In the genomic region with DNA sequence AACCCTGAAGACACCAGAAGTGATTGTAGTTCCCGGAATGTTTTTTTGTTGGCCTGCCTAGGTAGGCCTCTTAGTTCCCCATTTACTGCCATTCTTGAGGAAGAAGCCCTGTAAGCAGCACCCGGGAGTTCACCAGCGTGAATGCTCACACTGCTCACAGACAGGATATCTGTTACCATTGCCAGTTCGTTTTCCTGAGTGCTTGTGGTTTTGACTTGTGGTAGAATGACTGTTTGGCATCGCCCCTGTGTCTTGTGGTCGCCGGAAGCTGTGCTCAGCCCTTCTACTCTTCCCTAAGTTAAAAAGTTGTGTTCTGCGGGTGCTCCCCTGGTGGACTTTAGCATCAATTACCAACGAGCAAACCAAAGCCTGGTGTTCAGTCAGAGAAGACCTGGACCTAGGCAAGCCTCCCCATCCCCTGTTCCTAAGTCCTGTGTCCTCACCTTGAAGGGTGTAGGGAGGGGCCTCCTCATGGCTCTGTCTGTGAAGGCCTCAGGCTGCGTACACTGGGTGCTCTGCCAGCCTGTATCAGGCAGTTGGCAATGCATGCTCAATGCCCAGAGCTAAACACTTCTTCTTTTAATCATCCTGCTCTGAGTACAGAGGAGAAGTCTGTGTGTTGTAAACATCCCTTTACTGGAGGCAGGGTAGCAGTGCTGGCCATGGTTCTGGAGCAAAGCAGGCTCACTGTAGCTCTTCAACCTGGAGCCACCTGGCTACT, we compare ENCODE assay signal across 9 mouse cellular contexts. TPM values are rescaled to one million over a fixed set of nuclear protein-coding genes. Genes with fewer than 3 reads are reported as not detected.
DNase-seq lines count a peak whose midpoint lies in the region; ATAC-seq lines count a peak whose summit lies in the region.
"Had no signal": no experiment of that assay in that cellular context is flagged by ENCODE, and none has a peak within 500 bp of the region (broad histone marks: within the 10 kb centered on the region; RNA-seq: fewer than 3 reads in every experiment).

No protein-coding gene starts in this region.

- no peak overlapping the region for H3K4me3 ChIP-seq in midbrain, embryonic 10.5 days
- H3K4me3 ChIP-seq: stomach, embryonic 15.5 days had no signal

- ATAC-seq in CD4-positive, CD25-positive, alpha-beta regulatory T cell, adult 4 months: peak; percentile 76

- no peak overlapping the region for H3K27ac ChIP-seq in midbrain, embryonic 10.5 days (replicated peaks)
- H3K27ac ChIP-seq: stomach, embryonic 15.5 days had no signal

- H3K9me3 ChIP-seq in midbrain, embryonic 10.5 days (replicated peaks): no peaks in the 10 kb centered on the region
- H3K9me3 ChIP-seq: stomach, embryonic 15.5 days had no signal

- peaks cover 26% of the 10 kb centered on the region for H3K4me1 ChIP-seq in midbrain, embryonic 10.5 days

- H3K36me3 ChIP-seq in midbrain, embryonic 10.5 days: no peaks in the 10 kb centered on the region
- H3K36me3 ChIP-seq: stomach, embryonic 15.5 days had no signal

- DNase-seq in heart, adult 11 months: peak; percentile 96
- no peak for DNase-seq in heart, postnatal 4 days
- DNase-seq in kidney, postnatal 14 days: peak; percentile 49
- peak; percentile 87 for DNase-seq in naive thymus-derived CD4-positive, alpha-beta T cell, adult 2 months (ENCODE audit: low read depth)
- no peak for DNase-seq in frontal cortex, postnatal 14 days (ENCODE audit: low spot score in 2 of 2)
- no peak for DNase-seq in midbrain, embryonic 10.5 days (ENCODE audit: low spot score)
- DNase-seq in heart, postnatal 25 days (ENCODE audit: low spot score): no peak

- H3K27me3 ChIP-seq in midbrain, embryonic 10.5 days (ENCODE audit: low read depth, poor library complexity, severe bottlenecking): peaks cover 39% of the 10 kb centered on the region

- 78% methylated on average over 10 of the region's 10 CpGs for WGBS in midbrain, embryonic 10.5 days

- intact Hi-C loops in heart, postnatal 25 days (cut with DNase I): no loop called here

RNA-seq across cellular contexts. Expression of gene Il17ra, which starts 3.7 kb away (rescaled TPM):
- 1 to 10 TPM; 3.1 to 5.1 TPM for total RNA-seq in heart, postnatal 4 days (2021)
- polyA plus RNA-seq in CD4-positive, CD25-positive, alpha-beta regulatory T cell, adult 4 months (2017; shearing (Covaris generic)): 10 to 100 TPM; 18.8 to 20.3 TPM
- 4.8 and 5.1 TPM in 2 replicates for polyA plus RNA-seq in midbrain, embryonic 10.5 days (2016; fragmentation: Nextera tagmentation; extraction: Ambion mirVana)
- 1 to 10 TPM; 2.4 to 3.0 TPM for total RNA-seq in heart, postnatal 25 days (2021)

RNA-seq across cellular contexts. Expression of gene Tmem121b, which starts 26.8 kb away (rescaled TPM):
- under 1 TPM; 0.05 to 0.07 TPM for total RNA-seq in heart, postnatal 4 days (2021)
- under 1 TPM; 0.61 to 0.63 TPM for polyA plus RNA-seq in CD4-positive, CD25-positive, alpha-beta regulatory T cell, adult 4 months (2017; shearing (Covaris generic))
- 0.49 and 0.79 TPM in 2 replicates for polyA plus RNA-seq in midbrain, embryonic 10.5 days (2016; fragmentation: Nextera tagmentation; extraction: Ambion mirVana)
- total RNA-seq in heart, postnatal 25 days (2021): not detected

Comparison
In these comparisons a context has a peak if more than half of its experiments do, and no peak if none do; other contexts are left out.
1. DNase-seq: peak in heart, adult 11 months (single experiment), kidney, postnatal 14 days (single experiment) and naive thymus-derived CD4-positive, alpha-beta T cell, adult 2 months (single experiment); none in heart, postnatal 4 days (single experiment), frontal cortex, postnatal 14 days (0 of 2), midbrain, embryonic 10.5 days (single experiment) and heart, postnatal 25 days (single experiment).